Mouse (Mus musculus): ENCODE data around the gene Nfatc4. TPM values are rescaled to one million over a fixed set of nuclear protein-coding genes. Genes with fewer than 3 reads are reported as not detected.

Gene Nfatc4
- polyA plus RNA-seq, 1 experiment: 7.6 TPM

DNA sequence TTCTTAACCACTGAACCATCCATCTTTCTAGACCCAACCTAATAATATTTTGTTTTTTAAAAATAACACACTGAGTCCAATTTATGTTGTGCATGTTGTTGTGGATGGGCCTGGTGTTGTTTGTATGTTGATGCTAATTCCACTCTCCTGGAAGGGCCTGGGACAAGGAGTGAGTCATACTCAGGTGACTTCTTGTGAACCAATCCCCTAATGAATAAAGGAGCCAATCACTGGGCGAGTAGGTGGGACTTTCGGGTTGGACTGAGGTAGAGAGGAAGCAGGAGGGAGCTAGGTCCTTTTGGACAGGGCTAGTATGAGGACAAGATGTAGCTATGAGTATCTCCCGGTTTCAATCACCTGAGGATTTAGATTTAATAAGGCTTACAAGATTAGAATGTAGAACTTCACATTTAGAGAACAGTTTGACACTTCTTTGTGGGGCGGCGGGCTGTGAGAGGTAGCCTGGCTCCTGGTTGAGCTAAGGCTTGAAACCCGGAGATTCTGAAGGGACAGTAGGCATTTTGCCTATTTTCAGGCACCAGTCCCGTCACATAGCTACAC is 3.0 kb upstream of the Nfatc4 start:
- Histone ChIP-seq H3K4me1 (ENCODE audit: control insufficient read depth, insufficient read depth, insufficient read length, low read length) (peaks cover 9% of the 10 kb centered on the region), H3K27ac (ENCODE audit: insufficient read depth, low read depth, low read length) (no peak overlapping the region), H3K27me3 (ENCODE audit: control insufficient read depth, insufficient read depth, low read length) (peaks cover 18% of the 10 kb centered on the region), H3K36me3 (ENCODE audit: control insufficient read depth, insufficient read depth, low read length) (no peaks in the 10 kb centered on the region), H3K4me3 (ENCODE audit: low read depth, low read length) (no peak overlapping the region)
- 79% methylated on average over 7 of the region's 7 CpGs for WGBS
- TF ChIP-seq CTCF (IDR thresholded peaks at IDR 0.05; ENCODE audit: extremely low read depth, insufficient read length, insufficient replicate concordance, low read depth, low read length): no peak
- no peak for TF ChIP-seq POLR2A (IDR thresholded peaks at IDR 0.05; ENCODE audit: low read depth, low read length)

DNA sequence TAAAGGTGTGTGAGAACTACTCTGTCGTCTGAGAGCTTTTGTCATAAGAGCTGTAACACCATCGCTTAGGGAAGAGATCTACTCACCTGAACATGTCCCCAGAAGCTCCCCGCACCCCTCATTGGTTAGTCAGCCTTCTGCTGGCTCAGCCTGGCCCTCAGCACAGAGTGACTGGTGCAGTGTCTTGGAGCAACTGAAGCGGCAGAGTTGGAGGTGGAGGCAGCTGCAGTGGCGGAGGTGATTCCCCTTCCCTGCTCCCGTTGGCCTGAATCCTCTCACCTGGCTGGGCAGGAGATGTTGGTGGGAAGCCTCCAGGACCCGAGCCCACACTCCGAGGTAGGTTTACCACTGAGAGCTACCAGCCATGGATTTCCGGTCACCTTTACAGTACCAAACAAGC is 2.4 kb upstream of the Nfatc4 start:
- Histone ChIP-seq H3K4me3 (ENCODE audit: low read depth, low read length) (no peak overlapping the region), H3K27me3 (ENCODE audit: control insufficient read depth, insufficient read depth, low read length) (peaks cover 24% of the 10 kb centered on the region), H3K27ac (ENCODE audit: insufficient read depth, low read depth, low read length) (no peak overlapping the region), H3K4me1 (ENCODE audit: control insufficient read depth, insufficient read depth, insufficient read length, low read length) (peaks cover 6% of the 10 kb centered on the region), H3K36me3 (ENCODE audit: control insufficient read depth, insufficient read depth, low read length) (no peaks in the 10 kb centered on the region)
- 83% methylated on average over 9 of the region's 9 CpGs for WGBS
- TF ChIP-seq CTCF (IDR thresholded peaks at IDR 0.05; ENCODE audit: extremely low read depth, insufficient read length, insufficient replicate concordance, low read depth, low read length) (no peak), POLR2A (IDR thresholded peaks at IDR 0.05; ENCODE audit: low read depth, low read length) (no peak)

DNA sequence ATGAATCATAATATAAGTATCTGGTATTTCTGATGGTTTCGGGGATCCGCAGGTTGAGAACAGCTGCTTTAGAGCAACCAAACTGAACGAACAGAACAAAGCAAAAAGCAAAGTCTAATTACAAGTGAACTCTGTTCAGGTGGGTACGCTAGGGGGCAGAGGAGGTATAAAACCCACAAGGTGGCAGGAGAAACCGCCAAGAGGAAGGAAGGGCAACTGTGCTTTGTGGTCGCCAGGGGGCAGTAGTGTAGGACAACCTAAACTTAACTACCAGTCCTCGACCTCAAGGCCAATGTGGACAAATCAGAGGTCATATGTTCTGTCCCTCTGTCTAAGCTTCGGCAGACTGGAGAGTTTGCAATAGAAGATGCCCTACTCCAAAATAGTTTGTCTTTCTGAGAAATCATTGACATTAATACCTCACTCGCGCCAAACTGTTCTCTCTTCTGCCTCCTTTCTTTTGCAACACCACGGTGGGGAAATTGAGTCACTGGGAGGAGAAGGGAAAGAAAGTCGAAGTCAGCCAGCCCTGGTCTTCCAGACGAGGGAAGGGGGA is 431 bp upstream of the Nfatc4 start:
- peak; percentile 94; the same call in 1 of the 2 replicates for TF ChIP-seq CTCF (IDR thresholded peaks at IDR 0.05; ENCODE audit: extremely low read depth, insufficient read length, insufficient replicate concordance, low read depth, low read length)
- no peak for TF ChIP-seq POLR2A (IDR thresholded peaks at IDR 0.05; ENCODE audit: low read depth, low read length)
- Histone ChIP-seq H3K27me3 (ENCODE audit: control insufficient read depth, insufficient read depth, low read length) (peaks cover 28% of the 10 kb centered on the region), H3K36me3 (ENCODE audit: control insufficient read depth, insufficient read depth, low read length) (no peaks in the 10 kb centered on the region), H3K4me3 (ENCODE audit: low read depth, low read length) (peak overlapping the region; percentile 63), H3K27ac (ENCODE audit: insufficient read depth, low read depth, low read length) (peak overlapping the region; percentile 41; the same call in 1 of the 2 replicates), H3K4me1 (ENCODE audit: control insufficient read depth, insufficient read depth, insufficient read length, low read length) (peaks cover 5% of the 10 kb centered on the region)
- 2% methylated on average over 13 of the region's 13 CpGs for WGBS

DNA sequence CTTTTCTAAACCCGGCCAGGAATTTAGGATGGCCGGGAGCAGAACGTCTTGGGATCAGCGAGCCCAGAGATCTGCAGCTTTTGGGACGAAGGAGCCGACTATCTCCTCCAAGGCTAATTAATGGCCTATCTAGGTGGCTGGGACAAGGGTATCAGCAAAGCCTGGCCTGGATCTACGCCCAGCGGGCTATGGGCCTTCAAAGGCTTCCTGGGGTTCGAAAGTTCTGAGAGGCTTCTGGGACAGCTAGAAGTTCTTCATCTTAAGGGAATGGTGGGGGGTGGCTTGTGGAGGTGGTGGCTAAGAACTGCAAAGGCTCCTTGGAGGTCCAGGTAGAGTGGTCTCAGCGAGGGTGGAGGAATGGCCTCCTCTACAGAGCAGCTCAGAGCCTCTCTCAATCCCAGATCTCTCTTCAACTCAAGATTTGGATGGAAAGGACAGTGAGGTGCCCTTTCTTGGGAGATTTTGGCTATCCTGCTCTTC is 1.1 kb downstream of the Nfatc4 start:
- WGBS: 15% methylated on average over 10 of the region's 10 CpGs
- H3K36me3 ChIP-seq (ENCODE audit: control insufficient read depth, insufficient read depth, low read length): no peaks in the 10 kb centered on the region
- H3K27me3 ChIP-seq (ENCODE audit: control insufficient read depth, insufficient read depth, low read length): peaks cover 28% of the 10 kb centered on the region
- no peak for TF ChIP-seq CTCF (IDR thresholded peaks at IDR 0.05; ENCODE audit: extremely low read depth, insufficient read length, insufficient replicate concordance, low read depth, low read length)
- TF ChIP-seq POLR2A (IDR thresholded peaks at IDR 0.05; ENCODE audit: low read depth, low read length): 0 out of 2 replicates have a peak, but pooled peaks have one; percentile 10
- H3K27ac ChIP-seq (ENCODE audit: insufficient read depth, low read depth, low read length): peak overlapping the region; percentile 68
- peak overlapping the region; percentile 63 for H3K4me3 ChIP-seq (ENCODE audit: low read depth, low read length)
- H3K4me1 ChIP-seq (ENCODE audit: control insufficient read depth, insufficient read depth, insufficient read length, low read length): peaks cover 5% of the 10 kb centered on the region

DNA sequence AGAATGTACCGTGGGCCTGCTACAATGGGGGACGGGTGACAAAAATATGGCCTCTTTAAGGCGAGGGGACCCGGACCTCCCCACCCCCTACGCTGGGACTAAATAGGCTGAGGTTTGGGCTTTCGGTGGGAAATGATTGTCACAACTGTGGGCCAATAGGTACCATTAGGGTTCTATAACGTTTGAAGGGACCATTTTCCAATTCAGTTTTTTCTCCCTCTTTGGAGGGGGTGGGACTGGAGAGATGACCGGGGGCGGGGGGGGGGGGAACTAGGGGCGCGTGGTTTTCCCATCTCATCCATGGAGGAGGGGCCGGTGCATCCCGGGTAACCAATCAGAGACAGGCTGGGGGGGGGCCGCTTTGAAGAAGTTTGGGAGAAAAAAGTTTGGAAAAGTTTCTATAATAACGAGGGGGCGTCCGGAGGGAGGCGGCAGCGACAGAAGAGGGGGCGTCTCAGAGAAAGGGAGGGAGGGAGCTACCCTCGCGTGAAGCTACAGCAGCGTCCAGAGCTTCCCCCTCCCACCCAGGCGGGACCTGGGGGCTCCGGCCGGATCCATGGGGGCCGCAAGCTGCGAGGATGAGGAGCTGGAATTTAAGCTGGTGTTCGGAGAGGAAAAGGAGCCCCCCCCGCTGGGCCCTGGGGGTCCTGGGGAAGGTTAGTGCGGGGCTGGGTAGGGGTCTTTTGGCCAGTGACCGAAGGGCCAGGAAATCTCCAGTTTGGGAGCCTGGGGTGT is 1.7 kb downstream of the Nfatc4 start:
- Histone ChIP-seq H3K36me3 (ENCODE audit: control insufficient read depth, insufficient read depth, low read length) (no peaks in the 10 kb centered on the region), H3K27ac (ENCODE audit: insufficient read depth, low read depth, low read length) (peak overlapping the region; percentile 68), H3K4me1 (ENCODE audit: control insufficient read depth, insufficient read depth, insufficient read length, low read length) (peaks cover 5% of the 10 kb centered on the region), H3K27me3 (ENCODE audit: control insufficient read depth, insufficient read depth, low read length) (peaks cover 28% of the 10 kb centered on the region), H3K4me3 (ENCODE audit: low read depth, low read length) (peak overlapping the region; percentile 63)
- 10% methylated on average over 32 of the region's 32 CpGs for WGBS
- TF ChIP-seq CTCF (IDR thresholded peaks at IDR 0.05; ENCODE audit: extremely low read depth, insufficient read length, insufficient replicate concordance, low read depth, low read length) (no peak), POLR2A (IDR thresholded peaks at IDR 0.05; ENCODE audit: low read depth, low read length) (no peak)

DNA sequence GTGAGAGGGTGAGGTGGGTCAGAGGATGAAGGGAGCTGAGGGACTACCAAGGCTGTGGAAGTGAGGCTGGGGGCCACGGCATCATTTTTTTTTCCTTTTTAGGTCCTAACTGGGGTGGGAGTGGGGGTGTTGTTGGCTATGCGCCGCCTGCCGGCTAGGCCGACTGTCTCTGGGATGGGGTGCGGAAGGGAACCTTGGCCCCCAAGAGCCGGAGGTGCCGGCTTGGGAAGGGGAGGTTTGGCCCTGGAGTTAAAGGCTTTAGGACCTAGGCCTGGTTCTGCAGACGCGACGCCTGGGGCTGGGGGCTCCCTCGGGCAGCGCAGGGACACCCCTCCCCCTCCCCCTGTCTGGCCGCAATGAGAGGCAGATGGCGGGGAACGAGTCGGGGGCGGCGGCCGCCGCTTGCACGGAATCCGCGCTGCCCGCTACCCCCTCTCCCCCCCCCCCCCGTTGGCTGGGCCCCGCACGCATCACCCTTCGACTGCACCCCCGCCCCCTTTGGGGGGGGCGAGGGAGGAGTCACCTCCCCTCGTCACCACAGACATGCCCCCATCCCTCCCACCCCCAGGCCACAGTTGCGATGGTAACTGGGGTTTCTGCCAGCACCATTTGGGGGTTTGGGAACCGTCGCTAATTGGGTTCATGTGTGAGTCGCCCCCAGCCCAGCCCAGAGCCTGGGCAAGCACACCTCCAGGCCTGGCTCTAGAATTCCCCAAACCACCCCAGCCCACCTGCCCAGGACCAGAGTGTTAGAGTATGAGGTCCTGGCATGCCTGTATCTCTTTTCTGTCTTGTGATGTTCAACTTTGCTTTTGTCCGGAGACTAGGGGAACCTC is 2.5 kb downstream of the Nfatc4 start:
- Histone ChIP-seq H3K4me3 (ENCODE audit: low read depth, low read length) (peak overlapping the region; percentile 59), H3K27me3 (ENCODE audit: control insufficient read depth, insufficient read depth, low read length) (peaks cover 28% of the 10 kb centered on the region), H3K4me1 (ENCODE audit: control insufficient read depth, insufficient read depth, insufficient read length, low read length) (peaks cover 5% of the 10 kb centered on the region), H3K27ac (ENCODE audit: insufficient read depth, low read depth, low read length) (peak overlapping the region; percentile 14; the same call in 1 of the 2 replicates), H3K36me3 (ENCODE audit: control insufficient read depth, insufficient read depth, low read length) (no peaks in the 10 kb centered on the region)
- TF ChIP-seq CTCF (IDR thresholded peaks at IDR 0.05; ENCODE audit: extremely low read depth, insufficient read length, insufficient replicate concordance, low read depth, low read length) (no peak), POLR2A (IDR thresholded peaks at IDR 0.05; ENCODE audit: low read depth, low read length) (no peak)
- 8% methylated on average over 33 of the region's 37 CpGs for WGBS
